Mouse (Mus musculus) stomach, embryonic 14.5 days (tissue): Measurements from ENCODE around the gene Fam76b. TPM values are rescaled to one million over a fixed set of nuclear protein-coding genes. Genes with fewer than 3 reads are reported as not detected.

ENCODE experiments used
- ATAC-seq: fragments of 200-750 bp; cut with Nextera tagmentation; 2 replicates; pipeline ENCODE4 v1.8.0; 2017; ENCODE audit warnings: low read depth, moderate TSS enrichment; ENCODE audit not compliant: insufficient number of reproducible peaks, insufficient read depth, low FRiP score
- H3K27ac ChIP-seq: fragments of 300-500 bp; sonication (generic); 2 replicates; pipeline ENCODE4 v1.5.1; 2014; ENCODE audit warnings: mild to moderate bottlenecking, low read length, moderate library complexity, mixed read lengths
- H3K27me3 ChIP-seq: fragments of 300-500 bp; sonication (generic); 2 replicates; pipeline ENCODE4 v1.6.1; 2014; ENCODE audit warnings: low read length, control low read depth, mixed read lengths; ENCODE audit not compliant: control insufficient read depth, insufficient read depth
- H3K36me3 ChIP-seq: fragments of 300-500 bp; sonication (generic); 2 replicates; pipeline ENCODE4 v1.6.1; 2014; ENCODE audit warnings: mild to moderate bottlenecking, control low read depth, low read length, moderate library complexity, mixed read lengths; ENCODE audit not compliant: control insufficient read depth, insufficient read depth
- H3K4me1 ChIP-seq: fragments of 300-500 bp; sonication (generic); 2 replicates; pipeline ENCODE4 v1.6.1; 2014; ENCODE audit warnings: low read length, control low read depth, mixed read lengths; ENCODE audit not compliant: control insufficient read depth, insufficient read depth
- H3K4me2 ChIP-seq: fragments of 300-500 bp; sonication (generic); replicated peaks from 2 replicates; pipeline ENCODE4 v1.6.1; 2014; ENCODE audit warnings: low read depth, low read length, control low read depth
- H3K4me3 ChIP-seq: fragments of 300-500 bp; sonication (generic); 2 replicates; pipeline ENCODE4 v1.5.1; 2014; ENCODE audit warnings: low read depth, low read length, control low read depth
- H3K9ac ChIP-seq: fragments of 300-500 bp; sonication (generic); replicated peaks from 2 replicates; pipeline ENCODE4 v1.6.1; 2014; ENCODE audit warnings: low read depth, mild to moderate bottlenecking, control low read depth, low read length, moderate library complexity, mixed read lengths
- H3K9me3 ChIP-seq: fragments of 300-500 bp; sonication (generic); 2 replicates; pipeline ENCODE4 v1.6.1; 2016; ENCODE audit warnings: low read depth, low read length, control low read depth; ENCODE audit not compliant: control insufficient read depth
- WGBS: fragments of 180-500 bp; shearing (Covaris S2); extraction: QIAGEN DNeasy Blood & Tissue Kit; methylation state at CpG from one replicate; pipeline ENCODE4 v1.1.7; 2014; 5-methylcytosine and 5-hydroxymethylcytosine counted together
- polyA plus RNA-seq: library from polyadenylated mRNA; unstranded; fragments of >200 nt; fragmentation: Nextera tagmentation; extraction: Ambion mirVana; gene quantifications from 2 replicates; pipeline ENCODE4 v1.2.1, GENCODE M21; 2014

Gene Fam76b
- polyA plus RNA-seq, 1 experiment from 2014 or later: 31.2 TPM

- Histone ChIP-seq H3K9ac (no peak overlapping the region), H3K9me3 (no peaks in the 10 kb centered on the region), H3K4me3 (no peak overlapping the region), H3K4me1 (no peaks in the 10 kb centered on the region), H3K4me2 (no peak overlapping the region), H3K36me3 (peaks cover 69% of the 10 kb centered on the region), H3K27me3 (no peaks in the 10 kb centered on the region), H3K27ac (no peak overlapping the region)
- WGBS: 91% methylated on average over 9 of the region's 9 CpGs
- ATAC-seq: no peak
Observed at GRCm38 (mm10) chr9:13818369-13818768, 9.1 kb upstream of the Fam76b start.

GRCm38 (mm10) chr9:13820774-13821173 lies 6.7 kb upstream of the Fam76b start:
- Histone ChIP-seq H3K4me1 (peaks cover 15% of the 10 kb centered on the region; the same call in 1 of the 2 replicates), H3K4me2 (no peak overlapping the region), H3K27me3 (no peaks in the 10 kb centered on the region), H3K9ac (no peak overlapping the region), H3K27ac (no peak overlapping the region), H3K9me3 (no peaks in the 10 kb centered on the region), H3K4me3 (no peak overlapping the region), H3K36me3 (peaks cover 53% of the 10 kb centered on the region)
- WGBS: 95% methylated on average over 3 of the region's 3 CpGs
- ATAC-seq: no peak

DNA sequence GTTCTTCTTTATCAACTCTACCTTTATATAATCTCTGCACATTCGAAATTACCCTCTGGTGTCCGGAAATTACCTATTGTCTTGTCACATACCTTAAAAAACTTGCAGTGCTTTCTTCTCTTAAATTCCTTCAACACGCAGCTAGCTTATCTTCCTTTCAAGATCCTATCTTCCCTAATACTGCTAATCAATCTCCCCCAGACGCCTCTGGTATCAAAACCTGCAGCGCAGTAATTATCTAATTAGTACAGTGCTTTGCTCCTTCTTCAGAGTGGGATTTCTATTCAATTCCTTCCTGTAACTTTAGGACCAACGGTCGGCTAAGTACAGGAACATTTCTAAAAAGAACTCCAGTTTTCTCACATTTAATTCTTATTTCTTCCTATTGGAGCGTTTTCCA lies 1.6 kb upstream of the Fam76b start:
- H3K4me2 ChIP-seq: peak overlapping the region; percentile 63
- 5% methylated on average over 8 of the region's 8 CpGs for WGBS
- peak overlapping the region; percentile 87 for H3K4me3 ChIP-seq
- ATAC-seq: no peak
- H3K4me1 ChIP-seq: peaks cover 20% of the 10 kb centered on the region
- H3K36me3 ChIP-seq: peaks cover 14% of the 10 kb centered on the region
- H3K9me3 ChIP-seq: no peaks in the 10 kb centered on the region
- H3K9ac ChIP-seq: peak overlapping the region; percentile 80
- H3K27ac ChIP-seq: peak overlapping the region; percentile 98
- no peaks in the 10 kb centered on the region for H3K27me3 ChIP-seq

DNA sequence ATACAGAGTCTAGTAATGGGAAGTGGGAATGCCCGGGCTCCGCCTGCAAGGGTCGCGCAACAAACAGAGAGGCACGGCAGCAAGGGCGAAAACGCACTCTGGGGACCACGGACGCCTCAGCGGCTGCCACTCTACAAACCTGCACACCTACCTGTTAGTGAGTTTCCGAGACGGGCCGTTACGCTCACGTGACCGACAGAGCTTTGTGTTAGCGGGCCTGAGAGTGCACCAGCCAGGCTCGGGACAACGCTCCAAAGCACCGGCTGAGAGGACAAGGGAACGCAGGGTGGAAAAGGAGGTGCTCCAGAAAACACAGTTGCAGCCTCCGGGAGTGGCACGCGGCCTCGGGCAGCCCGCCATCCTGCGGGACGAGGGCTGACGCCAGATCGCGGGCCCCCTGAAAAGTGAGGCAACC lies 1.1 kb upstream of the Fam76b start:
- Histone ChIP-seq H3K4me2 (peak overlapping the region; percentile 63), H3K4me1 (peaks cover 20% of the 10 kb centered on the region), H3K9ac (peak overlapping the region; percentile 80), H3K27me3 (no peaks in the 10 kb centered on the region), H3K27ac (peak overlapping the region; percentile 98), H3K36me3 (peaks cover 13% of the 10 kb centered on the region), H3K4me3 (peak overlapping the region; percentile 87), H3K9me3 (no peaks in the 10 kb centered on the region)
- WGBS: 0% methylated on average over 31 of the region's 31 CpGs
- peak; percentile 12 for ATAC-seq

DNA sequence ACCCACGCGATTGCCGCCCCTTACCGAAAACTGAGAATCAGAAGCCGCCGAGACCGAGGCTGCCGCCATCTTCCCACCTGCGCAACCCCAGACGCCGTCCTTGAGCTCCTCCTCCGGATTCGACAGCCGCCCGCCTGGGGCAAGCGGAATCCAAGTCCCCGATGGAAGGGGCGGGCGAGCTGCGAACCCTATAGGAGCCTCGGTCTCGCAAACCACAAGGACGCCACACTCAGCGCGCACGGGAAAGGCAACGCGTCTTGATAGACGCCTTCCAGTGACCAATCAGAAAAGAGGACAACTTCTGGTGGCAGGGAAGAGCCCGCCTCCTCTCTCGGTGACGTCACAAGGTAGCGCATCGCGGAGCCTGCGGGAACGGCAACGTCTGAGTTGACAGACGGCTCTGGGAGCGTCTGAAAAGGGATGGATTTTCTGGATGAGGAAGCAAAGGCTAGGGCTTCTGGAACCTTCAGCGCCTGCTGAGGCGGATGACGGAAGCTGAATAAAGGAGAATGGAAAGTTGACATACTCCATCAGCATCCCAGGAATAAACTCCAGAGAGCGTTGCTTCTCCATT lies 597 bp upstream of the Fam76b start, which contains the start of gene Cep57:
TSS of gene Cep57 (minus strand) at position 276 of the 574 bp plus-strand sequence.
- Histone ChIP-seq H3K27ac (peak within 1 kb of the TSS; percentile 98), H3K36me3 (peaks cover 13% of the 10 kb centered on the region), H3K4me2 (peak within 1 kb of the TSS; percentile 74), H3K27me3 (no peaks in the 10 kb centered on the region), H3K9ac (peak within 1 kb of the TSS; percentile 80), H3K9me3 (no peaks in the 10 kb centered on the region), H3K4me3 (peak within 1 kb of the TSS; percentile 87), H3K4me1 (peaks cover 20% of the 10 kb centered on the region)
- peak; percentile 89 for ATAC-seq
- under 1% methylated on average over 44 of the region's 44 CpGs for WGBS

DNA sequence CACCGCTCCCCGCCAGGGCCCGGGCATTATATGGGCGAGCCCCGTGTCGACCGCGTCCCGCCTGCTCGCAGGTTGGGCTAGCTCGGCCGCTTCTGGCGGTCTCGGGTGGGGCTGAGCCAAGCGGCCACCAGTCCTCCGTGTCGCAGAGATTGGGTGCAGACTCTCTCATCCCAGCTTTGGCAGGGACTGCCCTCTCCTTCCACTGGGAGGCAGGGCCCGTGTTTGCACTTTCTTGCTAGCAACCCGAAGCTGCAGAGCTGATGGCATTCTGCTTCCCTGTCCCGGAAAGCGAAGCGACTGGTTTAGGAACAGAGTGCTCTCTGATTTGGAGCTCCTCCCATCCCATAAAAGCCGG lies 548 bp downstream of the Fam76b start:
- H3K9ac ChIP-seq: peak overlapping the region; percentile 79
- WGBS: under 1% methylated on average over 23 of the region's 23 CpGs
- peaks cover 20% of the 10 kb centered on the region for H3K4me1 ChIP-seq
- peak overlapping the region; percentile 74 for H3K4me2 ChIP-seq
- H3K9me3 ChIP-seq: no peaks in the 10 kb centered on the region
- peak overlapping the region; percentile 79 for H3K4me3 ChIP-seq
- H3K27ac ChIP-seq: peak overlapping the region; percentile 97
- peaks cover 16% of the 10 kb centered on the region for H3K36me3 ChIP-seq
- ATAC-seq: peak; percentile 7; the same call in 1 of the 2 replicates
- no peaks in the 10 kb centered on the region for H3K27me3 ChIP-seq

- no peaks in the 10 kb centered on the region for H3K9me3 ChIP-seq
- peaks cover 73% of the 10 kb centered on the region for H3K36me3 ChIP-seq
- 86% methylated on average over 3 of the region's 3 CpGs for WGBS
- ATAC-seq: no peak
- H3K27ac ChIP-seq: no peak overlapping the region
- H3K9ac ChIP-seq: no peak overlapping the region
- H3K27me3 ChIP-seq: no peaks in the 10 kb centered on the region
- no peak overlapping the region for H3K4me3 ChIP-seq
- H3K4me1 ChIP-seq: no peaks in the 10 kb centered on the region
- H3K4me2 ChIP-seq: no peak overlapping the region
Observed at GRCm38 (mm10) chr9:13835256-13835655, 7.7 kb downstream of the Fam76b start.

DNA sequence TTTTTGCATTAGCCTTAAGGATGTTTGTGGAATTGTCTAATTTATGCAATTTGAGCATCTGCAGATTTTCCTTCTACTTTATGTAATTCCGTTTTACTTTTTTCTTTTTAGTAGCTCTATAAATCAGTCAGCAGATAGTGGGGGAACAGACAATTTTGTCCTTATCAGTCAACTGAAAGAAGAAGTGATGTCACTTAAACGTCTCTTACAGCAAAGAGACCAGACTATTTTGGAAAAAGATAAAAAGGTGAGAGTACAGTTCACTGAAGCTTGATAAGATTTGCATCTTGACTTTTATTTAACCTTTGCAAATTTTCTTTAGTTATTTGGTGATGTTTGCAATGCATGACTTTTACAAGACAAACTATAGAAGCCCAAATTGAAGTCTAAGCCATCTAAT lies 9.2 kb downstream of the Fam76b start:
- no peaks in the 10 kb centered on the region for H3K9me3 ChIP-seq
- H3K4me3 ChIP-seq: no peak overlapping the region
- H3K27me3 ChIP-seq: no peaks in the 10 kb centered on the region
- WGBS: 79% methylated on average over 2 of the region's 2 CpGs
- H3K4me2 ChIP-seq: no peak overlapping the region
- peaks cover 79% of the 10 kb centered on the region for H3K36me3 ChIP-seq
- H3K4me1 ChIP-seq: no peaks in the 10 kb centered on the region
- no peak overlapping the region for H3K27ac ChIP-seq
- H3K9ac ChIP-seq: no peak overlapping the region
- ATAC-seq: no peak

DNA sequence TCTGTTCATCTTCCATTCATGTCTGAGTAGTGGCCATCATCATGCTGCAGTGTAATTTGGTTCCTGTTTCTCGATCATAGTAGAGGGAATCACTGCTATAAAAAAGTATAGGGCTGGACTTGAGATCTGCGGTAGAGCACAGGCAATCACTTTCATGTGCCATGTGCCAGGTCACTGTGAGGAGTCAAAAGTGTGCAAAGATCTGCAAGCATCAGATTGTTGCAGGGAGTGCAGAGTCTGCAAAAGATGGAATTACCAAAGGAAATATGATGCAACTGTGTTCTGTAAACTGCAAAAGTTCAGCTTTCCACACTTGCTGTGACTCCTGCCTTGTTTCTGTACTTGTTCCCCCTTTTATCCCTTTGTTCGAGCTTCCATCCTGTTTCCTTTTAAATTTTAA lies 20.1 kb downstream of the Fam76b start:
- WGBS: 86% methylated on average over 3 of the region's 3 CpGs
- Histone ChIP-seq H3K36me3 (peaks cover 20% of the 10 kb centered on the region), H3K4me1 (no peaks in the 10 kb centered on the region), H3K9ac (no peak overlapping the region), H3K27ac (no peak overlapping the region), H3K4me2 (no peak overlapping the region), H3K4me3 (no peak overlapping the region), H3K9me3 (no peaks in the 10 kb centered on the region), H3K27me3 (no peaks in the 10 kb centered on the region)
- no peak for ATAC-seq
